Mouse (Mus musculus) layer of hippocampus, adult 9-10 months (tissue): ENCODE data around the gene Tead3.

Experiments used
- DNase-seq: peaks from one replicate; pipeline ENCODE4 v3.0.0; 2022; ENCODE audit warnings: low spot score

Tead3 gene

DNA sequence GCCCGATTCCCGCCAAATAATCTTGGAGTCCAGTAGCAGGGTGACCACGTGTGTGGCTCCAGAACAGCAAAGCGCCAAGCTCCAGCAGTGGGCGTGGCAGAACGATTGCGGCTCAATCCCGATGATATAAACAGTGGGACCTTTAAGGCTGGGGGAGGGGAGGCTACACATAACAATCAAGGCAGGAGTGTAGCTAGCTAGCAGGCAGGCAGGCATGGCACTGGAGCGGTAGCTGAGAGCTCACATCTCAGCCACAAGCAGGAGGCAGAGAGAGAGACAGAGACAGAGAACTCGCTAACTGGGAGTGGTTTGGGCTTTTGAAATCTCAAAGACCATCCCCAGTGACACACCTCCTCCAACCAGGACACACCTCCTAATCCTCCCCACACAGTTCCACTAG is 45.4 kb downstream of the Tead3 start:
- DNase-seq = no peak

DNA sequence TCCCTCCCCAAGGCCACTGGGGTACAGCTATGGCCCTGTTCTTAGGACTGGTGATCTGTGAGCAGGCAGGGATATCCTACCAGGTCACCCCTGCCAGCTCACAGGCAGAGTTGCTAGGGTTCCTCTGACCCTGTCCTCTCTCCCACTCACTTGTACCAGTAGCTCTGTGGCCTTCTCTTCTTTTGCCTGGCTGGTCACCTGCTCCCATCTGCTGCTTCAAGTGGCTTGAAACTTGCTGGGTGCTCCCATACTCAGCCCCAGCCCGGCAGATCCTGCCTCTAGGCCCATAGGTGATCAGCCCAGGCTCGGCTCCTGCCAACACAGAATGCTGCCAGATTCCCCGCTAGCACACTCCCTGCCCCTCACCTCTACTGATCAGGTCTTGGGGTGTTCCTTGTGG is 49.8 kb downstream of the Tead3 start:
- DNase-seq = no peak

DNA sequence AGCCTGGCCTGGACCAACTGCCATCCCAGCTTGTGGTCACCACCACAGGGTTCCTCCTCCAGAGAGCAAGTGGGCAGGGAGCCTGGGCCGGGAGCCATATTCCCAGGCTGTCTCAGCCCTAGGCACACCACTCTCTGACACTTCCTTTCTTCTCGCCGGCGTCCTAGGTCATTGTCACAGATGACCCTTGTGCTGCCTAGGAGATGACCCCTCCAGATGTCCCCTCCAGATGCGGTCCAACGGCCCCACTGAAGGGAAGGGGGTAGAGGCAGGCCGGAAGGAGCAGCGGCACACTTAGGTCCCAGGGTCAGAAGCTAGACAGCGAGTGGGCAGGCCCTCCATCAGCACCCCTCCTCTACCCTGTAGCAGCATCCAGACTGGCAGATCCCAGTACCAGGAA is 50.3 kb downstream of the Tead3 start:
- no peak for DNase-seq

DNA sequence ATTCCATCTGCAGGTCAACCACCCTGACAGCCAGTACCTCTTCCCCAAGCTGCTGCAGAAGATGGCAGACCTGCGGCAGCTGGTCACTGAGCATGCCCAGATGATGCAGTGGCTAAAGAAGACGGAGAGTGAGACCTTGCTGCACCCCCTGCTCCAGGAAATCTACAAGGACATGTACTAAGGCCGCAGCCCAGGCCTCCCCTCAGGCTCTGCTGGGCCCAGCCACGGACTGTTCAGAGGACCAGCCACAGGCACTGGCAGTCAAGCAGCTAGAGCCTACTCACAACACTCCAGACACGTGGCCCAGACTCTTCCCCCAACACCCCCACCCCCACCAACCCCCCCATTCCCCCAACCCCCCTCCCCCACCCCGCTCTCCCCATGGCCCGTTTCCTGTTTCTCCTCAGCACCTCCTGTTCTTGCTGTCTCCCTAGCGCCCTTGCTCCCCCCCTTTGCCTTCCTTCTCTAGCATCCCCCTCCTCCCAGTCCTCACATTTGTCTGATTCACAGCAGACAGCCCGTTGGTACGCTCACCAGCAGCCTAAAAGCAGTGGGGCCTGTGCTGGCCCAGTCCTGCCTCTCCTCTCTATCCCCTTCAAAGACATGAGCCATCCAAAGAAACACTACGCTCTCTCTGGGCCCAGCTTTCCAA is 50.8 kb downstream of the Tead3 start:
- DNase-seq = no peak

DNA sequence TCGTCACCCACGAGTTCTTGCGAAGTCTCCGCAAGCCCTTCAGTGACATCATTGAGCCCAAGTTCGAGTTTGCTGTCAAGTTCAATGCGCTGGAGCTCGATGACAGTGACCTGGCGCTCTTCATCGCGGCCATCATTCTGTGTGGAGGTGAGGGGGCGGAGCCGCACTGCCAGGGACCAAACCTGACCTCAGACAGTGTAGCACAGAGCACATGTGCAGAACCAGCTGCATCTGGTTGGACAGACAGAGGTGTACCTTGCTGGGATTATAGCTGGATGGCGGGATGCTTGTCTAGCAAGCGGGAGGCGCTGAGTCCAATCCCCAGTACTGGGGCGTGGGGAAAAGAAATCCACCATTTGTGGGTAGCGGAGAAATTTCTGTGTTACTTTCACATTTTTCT is 51.7 kb downstream of the Tead3 start:
- no peak for DNase-seq

DNA sequence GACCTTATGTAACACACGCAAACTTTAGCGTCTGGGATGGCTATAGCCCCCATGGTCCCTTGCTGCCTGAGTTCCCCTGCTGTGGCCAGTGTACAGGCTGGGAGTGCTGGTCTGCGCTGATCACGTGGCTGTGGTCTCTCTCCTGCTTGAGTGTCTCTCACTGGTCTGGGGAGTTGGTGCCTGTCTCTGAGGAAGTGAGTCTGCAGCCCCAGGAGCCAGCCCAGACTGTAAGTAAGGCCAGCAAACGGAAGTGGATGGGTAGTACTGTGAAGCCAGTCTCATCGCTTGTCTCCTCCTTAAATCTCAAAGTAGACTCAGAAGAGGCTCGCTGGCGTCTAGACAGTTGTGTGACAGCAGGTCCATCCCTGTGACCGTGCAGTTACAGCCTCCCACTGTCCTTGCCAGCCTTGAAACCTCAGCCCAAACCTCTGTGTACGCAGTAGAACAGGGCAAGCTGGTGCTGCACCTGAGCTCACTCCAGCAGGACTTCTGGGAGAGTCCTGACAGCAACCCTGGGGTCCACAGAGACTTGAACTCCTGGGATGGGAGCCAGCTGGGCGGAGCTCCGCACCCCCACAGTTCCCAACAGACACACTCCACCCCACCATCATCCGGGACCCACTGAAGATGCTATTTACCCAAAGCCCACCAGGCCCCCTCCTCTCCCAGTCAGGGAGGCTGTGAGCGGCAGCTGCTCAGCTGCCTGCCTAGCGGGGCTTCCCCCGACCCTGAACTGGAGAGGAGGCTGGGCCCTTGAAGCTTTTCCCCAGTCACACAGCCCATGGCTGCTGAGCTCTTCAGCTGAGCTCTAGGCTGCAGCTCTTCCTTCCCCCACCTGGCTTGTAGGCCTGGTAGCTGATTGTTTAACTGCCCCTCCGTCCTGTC is 55.9 kb downstream of the Tead3 start:
- no peak for DNase-seq

DNA sequence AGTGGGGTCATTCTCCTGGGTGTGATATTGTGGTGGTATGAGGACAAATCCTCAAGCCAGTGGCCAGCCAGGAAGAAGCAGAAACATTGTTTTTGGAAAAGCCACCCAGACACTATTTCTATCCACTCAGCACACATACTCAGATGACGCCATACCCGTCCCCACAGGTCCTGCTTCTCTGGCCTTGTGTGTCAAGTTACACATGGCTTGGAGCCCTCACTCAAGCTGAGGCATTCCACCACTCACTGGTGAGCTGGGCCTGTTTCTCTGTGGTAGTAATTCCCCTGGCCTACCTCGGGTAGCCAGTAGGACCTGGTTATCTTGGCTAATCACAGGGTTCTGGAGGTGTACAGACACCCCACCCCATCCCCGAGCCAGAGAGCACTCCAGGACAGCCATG is 56.9 kb downstream of the Tead3 start:
- DNase-seq = no peak

DNA sequence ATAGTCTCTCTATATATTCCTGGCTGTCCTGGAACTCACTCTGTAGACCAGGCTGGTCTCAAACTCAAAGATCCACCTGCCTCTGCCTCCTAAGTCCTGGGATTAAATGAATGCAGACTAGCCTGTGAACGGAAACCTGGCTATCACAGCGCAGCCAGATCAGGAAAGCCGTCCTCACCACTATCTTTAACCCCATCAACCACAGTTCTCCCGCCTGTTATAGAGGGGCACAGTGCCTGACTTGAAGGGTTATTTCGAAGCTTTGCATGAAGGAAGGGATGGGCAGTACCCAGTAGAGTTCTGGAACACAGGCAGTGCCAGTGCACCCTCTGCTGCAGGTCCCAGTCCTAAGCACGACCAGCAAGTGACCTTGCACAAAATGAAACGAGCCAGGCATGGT is 59.3 kb downstream of the Tead3 start:
- no peak for DNase-seq

DNA sequence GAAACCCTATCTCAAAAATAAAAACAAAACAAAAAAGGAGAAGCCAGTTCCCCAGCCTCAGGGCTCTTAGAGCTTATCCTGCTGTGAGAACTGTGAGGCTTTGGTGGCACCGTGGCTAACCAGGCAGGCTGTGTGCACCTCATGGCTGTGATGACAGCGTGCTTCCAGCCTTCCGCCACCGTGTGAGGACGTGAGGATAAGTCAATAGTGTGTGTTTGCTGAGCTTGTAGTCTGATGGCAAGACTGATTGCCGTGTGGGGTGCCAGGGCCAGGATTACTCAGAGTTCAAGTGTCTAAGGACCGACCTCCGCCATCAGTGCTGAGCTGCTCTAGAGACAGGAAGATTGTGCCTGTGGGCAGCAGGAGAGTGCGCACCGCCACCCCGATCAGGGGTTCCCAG is 59.9 kb downstream of the Tead3 start:
- DNase-seq = no peak

DNA sequence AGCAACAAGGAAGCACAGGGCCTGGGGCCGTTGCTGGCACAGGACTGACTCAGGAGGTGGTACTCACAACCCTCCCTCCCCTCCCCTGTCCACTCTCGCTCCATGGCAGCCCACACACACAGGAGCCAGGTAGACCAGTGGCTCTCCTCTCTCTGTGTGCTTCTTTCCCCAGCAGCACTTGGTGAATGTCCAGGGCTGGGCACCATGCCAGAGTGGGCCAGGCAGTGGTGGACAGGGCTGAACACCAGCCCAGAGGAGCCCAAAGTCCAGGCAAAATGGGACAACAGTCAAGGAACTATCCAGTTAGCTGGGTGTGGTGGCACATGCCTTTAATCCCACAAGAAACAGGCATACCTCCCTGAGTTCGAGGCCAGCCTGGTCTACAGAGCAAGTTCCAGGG is 60.4 kb downstream of the Tead3 start:
- no peak for DNase-seq

DNA sequence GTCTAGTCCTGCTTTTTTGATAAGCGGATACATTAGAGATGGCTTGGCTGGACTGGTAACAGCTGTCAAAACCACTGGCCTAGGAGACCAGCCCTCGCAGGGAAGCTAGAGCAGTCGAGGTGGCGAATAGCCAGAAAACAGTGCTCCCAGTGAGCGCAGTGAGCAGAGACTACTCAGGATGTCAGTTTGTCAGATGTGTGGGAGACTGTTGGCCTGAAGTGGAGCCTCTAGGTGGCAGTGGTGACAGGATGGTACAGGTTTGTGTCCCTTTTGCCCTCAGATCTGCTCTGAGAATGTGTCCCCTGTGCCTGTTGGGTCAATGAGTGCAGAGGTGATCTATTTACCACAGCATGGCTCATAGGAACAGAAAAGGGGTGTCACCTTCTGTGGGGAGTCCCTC is 62.6 kb downstream of the Tead3 start:
- DNase-seq = no peak

DNA sequence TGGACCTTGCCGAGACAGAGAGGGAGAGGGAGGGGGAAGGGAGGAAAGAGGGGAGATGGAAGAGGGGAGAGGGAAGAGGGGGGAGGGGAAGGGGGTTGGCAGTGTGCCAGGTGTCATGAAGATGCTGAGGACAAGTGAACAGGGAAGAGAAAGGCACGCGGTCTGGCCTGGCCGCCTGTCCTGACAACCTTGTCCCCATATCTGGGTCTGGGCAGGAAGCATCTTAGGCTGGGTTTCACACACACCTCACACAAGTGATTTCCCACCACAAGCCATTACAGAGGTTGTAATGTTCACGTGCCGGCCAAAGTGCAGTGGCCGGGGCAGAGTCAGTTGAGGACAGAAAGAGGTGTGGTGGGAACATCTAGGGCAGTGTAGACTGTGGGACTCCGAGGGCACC is 63.0 kb downstream of the Tead3 start:
- DNase-seq = no peak

DNA sequence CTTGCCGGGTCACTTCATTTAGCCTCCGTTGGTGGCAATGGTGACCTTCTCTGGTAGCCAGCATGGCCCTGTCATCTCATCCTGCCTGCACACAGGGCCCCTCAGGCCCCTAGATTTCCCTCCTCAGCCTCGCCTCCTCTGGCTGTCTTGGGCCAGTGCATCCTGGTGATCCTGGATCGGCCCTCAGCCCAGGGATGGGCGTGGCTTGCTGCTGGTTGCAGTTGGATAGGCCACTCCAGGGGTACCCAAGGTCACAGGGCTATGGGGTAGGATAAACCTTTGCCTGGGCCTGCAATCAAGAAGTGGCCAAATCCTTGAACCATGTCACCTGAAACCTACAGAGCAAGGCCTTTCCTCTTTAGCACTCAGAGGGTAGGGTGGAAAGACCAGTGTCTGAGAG is 63.7 kb downstream of the Tead3 start:
- no peak for DNase-seq

DNA sequence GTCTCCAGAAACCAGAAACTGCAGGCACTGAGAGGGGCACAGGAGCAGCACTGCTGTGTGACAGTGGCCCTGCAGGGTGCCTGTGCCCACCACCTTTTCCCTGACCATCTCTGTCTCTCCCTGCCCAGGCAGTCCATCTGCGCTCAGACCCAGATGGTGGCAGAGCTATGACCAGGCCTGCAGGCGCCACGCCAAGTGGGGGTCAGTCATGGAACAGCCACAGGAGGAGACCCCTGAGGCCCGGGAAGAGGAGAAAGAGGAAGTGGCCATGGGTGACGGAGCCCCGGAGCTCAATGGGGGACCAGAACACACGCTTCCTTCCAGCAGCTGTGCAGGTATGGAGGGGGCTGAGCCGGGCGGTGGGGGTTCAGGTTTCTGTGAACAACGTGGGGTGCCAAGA is 64.5 kb downstream of the Tead3 start:
- DNase-seq = no peak

DNA sequence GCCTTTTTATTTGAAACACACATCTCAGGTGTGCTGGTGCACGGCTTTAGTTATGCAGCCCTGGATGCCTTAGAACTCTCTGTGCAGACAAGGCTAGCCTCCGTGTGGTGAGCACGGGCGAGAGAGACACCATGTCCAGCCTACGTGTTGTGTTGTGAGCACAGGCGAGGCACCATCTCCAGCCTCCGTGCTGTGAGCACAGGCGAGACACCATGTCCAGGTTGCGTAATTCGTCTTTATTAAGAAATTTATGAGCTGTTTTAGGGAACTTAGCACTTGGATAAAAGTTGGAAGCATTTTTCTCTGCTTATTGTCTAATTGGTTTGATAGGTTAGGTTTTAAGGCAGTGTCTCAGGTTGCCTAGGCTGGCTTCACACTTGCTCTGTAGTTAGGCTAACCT is 67.4 kb downstream of the Tead3 start:
- DNase-seq = no peak

DNA sequence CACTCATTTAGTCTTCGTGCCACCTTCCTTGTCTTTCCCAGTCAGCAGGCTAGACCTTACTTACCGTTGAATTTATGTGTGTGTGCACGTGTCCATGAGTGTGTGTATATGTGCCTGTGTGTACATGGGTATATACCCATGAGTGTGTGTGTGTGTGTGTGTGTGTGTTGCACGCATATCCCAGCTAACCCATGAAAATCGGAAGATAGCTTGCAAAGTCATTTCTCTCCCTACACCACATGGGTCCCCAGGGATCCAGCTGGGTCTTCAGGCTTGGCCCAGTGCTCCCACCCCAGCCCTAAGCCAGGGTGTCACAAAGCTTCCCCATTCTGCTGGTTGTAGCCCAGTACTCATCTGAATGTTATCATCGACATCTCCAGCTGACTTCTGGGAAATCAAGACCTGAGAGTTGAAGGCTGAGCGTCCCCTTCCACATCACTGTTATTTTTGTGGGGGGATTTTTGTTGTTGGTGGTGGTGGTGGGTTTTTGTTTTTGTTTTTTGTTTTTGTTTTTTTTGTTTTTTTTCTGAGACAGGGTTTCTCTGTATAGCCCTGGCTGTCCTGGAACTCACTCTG is 68.7 kb downstream of the Tead3 start:
- no peak for DNase-seq
